Mouse (Mus musculus): ENCODE data around the gene Efs. TPM values are rescaled to one million over a fixed set of nuclear protein-coding genes. Genes with fewer than 3 reads are reported as not detected.

Efs gene
- total RNA-seq, 2 experiments from 2014 or later, result 0.78 to 1.5 TPM

GRCm38 (mm10) chr14:54874165-54874564 is 51.8 kb downstream of the Efs start:
- no peak for DNase-seq (ENCODE audit: low spot score)

- no peak for DNase-seq (ENCODE audit: low spot score)
Observed at GRCm38 (mm10) chr14:54870861-54871260, 55.1 kb downstream of the Efs start, which contains the start of gene Homez. Gene Homez, minus strand, starts transcription at chr14:54870961.

- DNase-seq (ENCODE audit: low spot score), result no peak
Observed at GRCm38 (mm10) chr14:54868026-54868425, 57.9 kb downstream of the Efs start.

- no peak for DNase-seq (ENCODE audit: low spot score)
Observed at GRCm38 (mm10) chr14:54866936-54867335, 59.0 kb downstream of the Efs start.

Small RNAs within 50 kb of the gene (microRNA-seq; reads per million reads assigned to microRNA genes)
- gene Mir208a, result 3.1 reads per million
- 51.5 reads per million, percentile 50 among the genes with 10 or more reads in this experiment for gene Mir208b

Other genes starting within 250 kb of the Efs start
- gene 1700123O20Rik, start 239.9 kb downstream of the Efs start, total RNA-seq (2021), result 10 to 100 TPM in 1 of 2 experiments, 1 to 10 TPM in 1; 7.8 to 10.6 TPM
- 10 to 100 TPM; 62.6 to 72.6 TPM for gene Acin1, start 239.2 kb downstream of the Efs start, total RNA-seq (2021)
- not detected for gene Gm29776, start 227.3 kb downstream of the Efs start, total RNA-seq (2021)
- not detected for gene Cebpe, start 214.0 kb downstream of the Efs start, total RNA-seq (2021)
- gene Slc7a8, start 144.2 kb downstream of the Efs start, total RNA-seq (2021), result 10 to 100 TPM; 10.7 to 24.4 TPM
- gene Rnf212b, start 112.0 kb downstream of the Efs start, total RNA-seq (2021), result 1 to 10 TPM; 3.0 to 4.1 TPM
- 1 to 10 TPM; 4.3 to 5.1 TPM for gene Homez, start 55.2 kb downstream of the Efs start, total RNA-seq (2021)
- 1 to 10 TPM; 2.4 to 4.5 TPM for gene Ppp1r3e, start 48.6 kb downstream of the Efs start, total RNA-seq (2021)
- gene Bcl2l2, start 42.7 kb downstream of the Efs start, total RNA-seq (2021), result 10 to 100 TPM; 22.3 to 27.3 TPM
- 1 to 10 TPM; 2.9 to 3.0 TPM for gene Gm20521, start 42.7 kb downstream of the Efs start, total RNA-seq (2021)
- gene Pabpn1, start 33.6 kb downstream of the Efs start, total RNA-seq (2021), result 10 to 100 TPM; 46.1 to 51.0 TPM
- 1 to 10 TPM; 1.2 to 1.3 TPM for gene Slc22a17, start 13.0 kb downstream of the Efs start, total RNA-seq (2021)
- gene Il25, start 6.6 kb upstream of the Efs start, total RNA-seq (2021), result not detected
- under 1 TPM in 1 of 2 experiments, not detected in 1; 0.50 TPM for gene Cmtm5, start 10.1 kb upstream of the Efs start, total RNA-seq (2021)
- gene Myh6, start 40.8 kb upstream of the Efs start, total RNA-seq (2021), result 100 to 1,000 TPM; 174 to 189 TPM
- gene Gm17428, start 50.8 kb upstream of the Efs start, total RNA-seq (2021), result not detected
- 100 to 1,000 TPM; 739 to 933 TPM for gene Myh7, start 68.5 kb upstream of the Efs start, total RNA-seq (2021)
- gene Ngdn, start 89.3 kb upstream of the Efs start, total RNA-seq (2021), result 10 to 100 TPM; 18.4 to 19.0 TPM
- gene Zfhx2, start 166.2 kb upstream of the Efs start, total RNA-seq (2021), result 1 to 10 TPM; 4.9 to 5.6 TPM
- 10 to 100 TPM; 12.1 to 14.8 TPM for gene Thtpa, start 168.7 kb upstream of the Efs start, total RNA-seq (2021)
- 1 to 10 TPM; 4.2 to 4.9 TPM for gene Ap1g2, start 180.5 kb upstream of the Efs start, total RNA-seq (2021)
- gene Jph4, start 190.8 kb upstream of the Efs start, total RNA-seq (2021), result under 1 TPM; 0.07 to 0.11 TPM

Measured in gastrocnemius, adult 18-20 months (tissue).